Mouse (Mus musculus): ENCODE results near the gene Togaram2. TPM values are rescaled to one million over a fixed set of nuclear protein-coding genes. Genes with fewer than 3 reads are reported as not detected.

Gene Togaram2
- total RNA-seq, 1 experiment, result 0.09 TPM

- Histone ChIP-seq H3K4me3 (ENCODE audit: insufficient read depth in 1 of 2, low read depth in 1 of 2, low read length in 2 of 2, poor library complexity in 1 of 2, severe bottlenecking in 1 of 2) (no peak overlapping the region), H3K27ac (ENCODE audit: insufficient read depth, low read depth, low read length, poor library complexity, severe bottlenecking) (no peak overlapping the region), H3K36me3 (ENCODE audit: control insufficient read depth, insufficient read depth, low read length, poor library complexity, severe bottlenecking) (no peaks in the 10 kb centered on the region), H3K9me3 (ENCODE audit: control insufficient read depth, insufficient read depth, low read depth, low read length) (no peaks in the 10 kb centered on the region), H3K9ac (ENCODE audit: insufficient read depth, low read depth, low read length, poor library complexity, severe bottlenecking) (no peak overlapping the region), H3K4me1 (ENCODE audit: control insufficient read depth in 2 of 2, insufficient read depth in 2 of 2, low read length in 2 of 2, poor library complexity in 1 of 2) (no peaks in the 10 kb centered on the region)
- no peak for DNase-seq (ENCODE audit: low read depth, low spot score)
- in situ Hi-C loops (cut with MboI; ENCODE audit: low sequenced_read_pairs in 2 of 2, unreplicated experiment in 2 of 2), result no loop called here
- TF ChIP-seq MAFK (IDR thresholded peaks at IDR 0.05; ENCODE audit: insufficient read depth, low read depth, low read length) (no peak), CHD2 (IDR thresholded peaks at IDR 0.05; ENCODE audit: low read depth, low read length) (no peak), ZC3H11A (IDR thresholded peaks at IDR 0.05; ENCODE audit: borderline replicate concordance, low read depth, low read length) (no peak), ZNF384 (IDR thresholded peaks at IDR 0.05; ENCODE audit: low read depth, low read length) (no peak), HCFC1 (IDR thresholded peaks at IDR 0.05; ENCODE audit: borderline replicate concordance, insufficient read depth, low read length) (no peak)
These were observed 102.2 kb downstream of the Togaram2 start for GRCm38 (mm10) chr17:71775279-71775678.

GRCm38 (mm10) chr17:71778696-71779095, 105.6 kb downstream of the Togaram2 start:
- TF ChIP-seq MAFK (IDR thresholded peaks at IDR 0.05; ENCODE audit: insufficient read depth, low read depth, low read length), result no peak
- TF ChIP-seq ZC3H11A (IDR thresholded peaks at IDR 0.05; ENCODE audit: borderline replicate concordance, low read depth, low read length), result no peak
- TF ChIP-seq HCFC1 (IDR thresholded peaks at IDR 0.05; ENCODE audit: borderline replicate concordance, insufficient read depth, low read length), result no peak
- no peak for TF ChIP-seq CHD2 (IDR thresholded peaks at IDR 0.05; ENCODE audit: low read depth, low read length)
- TF ChIP-seq ZNF384 (IDR thresholded peaks at IDR 0.05; ENCODE audit: low read depth, low read length), result no peak
- Histone ChIP-seq H3K36me3 (ENCODE audit: control insufficient read depth, insufficient read depth, low read length, poor library complexity, severe bottlenecking) (no peaks in the 10 kb centered on the region), H3K9ac (ENCODE audit: insufficient read depth, low read depth, low read length, poor library complexity, severe bottlenecking) (no peak overlapping the region), H3K9me3 (ENCODE audit: control insufficient read depth, insufficient read depth, low read depth, low read length) (no peaks in the 10 kb centered on the region), H3K4me3 (ENCODE audit: insufficient read depth in 1 of 2, low read depth in 1 of 2, low read length in 2 of 2, poor library complexity in 1 of 2, severe bottlenecking in 1 of 2) (no peak overlapping the region), H3K27ac (ENCODE audit: insufficient read depth, low read depth, low read length, poor library complexity, severe bottlenecking) (no peak overlapping the region), H3K4me1 (ENCODE audit: control insufficient read depth in 2 of 2, insufficient read depth in 2 of 2, low read length in 2 of 2, poor library complexity in 1 of 2) (peaks cover 0 to 3% of the 10 kb centered on the region in 2 experiments; a peak in 1 of 4 replicates)
- DNase-seq (ENCODE audit: low read depth, low spot score), result no peak
- in situ Hi-C loops (cut with MboI; ENCODE audit: low sequenced_read_pairs in 2 of 2, unreplicated experiment in 2 of 2), result no loop called here

Other genes starting within 250 kb of the Togaram2 start
- 3.9 and 6.9 TPM in 2 replicates for gene Gm4707, start 213.3 kb upstream of the Togaram2 start, total RNA-seq (2012; rRNA removed)
- 35.5 and 41.0 TPM in 2 replicates for gene Smchd1, start 197.9 kb upstream of the Togaram2 start, total RNA-seq (2012; rRNA removed)
- gene Ndc80, start 146.4 kb upstream of the Togaram2 start, total RNA-seq (2012; rRNA removed), result 31.5 and 42.8 TPM in 2 replicates
- gene Spdya, start 121.2 kb upstream of the Togaram2 start, total RNA-seq (2012; rRNA removed), result 0.22 and 0.32 TPM in 2 replicates
- gene Wdr43, start 57.4 kb upstream of the Togaram2 start, total RNA-seq (2012; rRNA removed), result 264 and 289 TPM in 2 replicates
- gene Pcare, start 79.6 kb downstream of the Togaram2 start, total RNA-seq (2012; rRNA removed), result 0.09 TPM in 1 of 2 replicates, not detected in the other
- gene Clip4, start 95.2 kb downstream of the Togaram2 start, total RNA-seq (2012; rRNA removed), result 6.1 and 8.5 TPM in 2 replicates